Mouse (Mus musculus) inflammation-experienced regulatory T-cells, adult 16 weeks (primary cell): ENCODE measurements around the gene Cntf. TPM values are rescaled to one million over a fixed set of nuclear protein-coding genes. Genes with fewer than 3 reads are reported as not detected.

Experiments
- polyA plus RNA-seq: library from polyadenylated mRNA; unstranded; fragments of 100-300 nt; shearing (Covaris generic); gene quantifications from one replicate; pipeline ENCODE4 v1.2.1, GENCODE M21; 2017

Cntf gene
- polyA plus RNA-seq, result 1.1 TPM

GRCm38 (mm10) chr19:12765308-12765707 is at the start of gene Cntf:
Gene Cntf, minus strand, starts transcription at chr19:12765632.

GRCm38 (mm10) chr19:12795511-12796327 is 30.3 kb upstream of the Cntf start, which contains the start of the genes Zfp91 and Lpxn:
Gene Zfp91, minus strand, starts transcription at chr19:12796126.
Gene Lpxn, plus strand, starts transcription at chr19:12796193.

Other genes starting within 250 kb of the Cntf start
- 57.0 TPM for gene Fam111a, start 219.9 kb downstream of the Cntf start, polyA plus RNA-seq
- gene Gm4952, start 165.7 kb downstream of the Cntf start, polyA plus RNA-seq, result not detected
- not detected for gene Glyat, start 132.3 kb downstream of the Cntf start, polyA plus RNA-seq
- gene Olfr1442, start 95.2 kb downstream of the Cntf start, polyA plus RNA-seq, result not detected
- gene Olfr1443, start 87.5 kb downstream of the Cntf start, polyA plus RNA-seq, result not detected
- gene Keg1, start 69.8 kb downstream of the Cntf start, polyA plus RNA-seq, result not detected
- 8.7 TPM for gene Zfp91, start 30.5 kb upstream of the Cntf start, polyA plus RNA-seq
- 291 TPM for gene Lpxn, start 30.6 kb upstream of the Cntf start, polyA plus RNA-seq
- not detected for gene Gm5244, start 81.0 kb upstream of the Cntf start, polyA plus RNA-seq
- 0.68 TPM for gene Olfr1444, start 91.7 kb upstream of the Cntf start, polyA plus RNA-seq
- not detected for gene Olfr1445, start 118.2 kb upstream of the Cntf start, polyA plus RNA-seq
- not detected for gene Olfr1446, start 127.9 kb upstream of the Cntf start, polyA plus RNA-seq
- not detected for gene Olfr1447, start 138.1 kb upstream of the Cntf start, polyA plus RNA-seq
- gene Olfr1448, start 158.8 kb upstream of the Cntf start, polyA plus RNA-seq, result not detected
- not detected for gene Olfr1449, start 165.2 kb upstream of the Cntf start, polyA plus RNA-seq
- gene Olfr1450, start 184.6 kb upstream of the Cntf start, polyA plus RNA-seq, result not detected
- not detected for gene Olfr1451, start 229.4 kb upstream of the Cntf start, polyA plus RNA-seq